Mouse (Mus musculus) frontal cortex, adult 2 months (tissue): ENCODE results near the gene Ssbp3. TPM values are rescaled to one million over a fixed set of nuclear protein-coding genes. Genes with fewer than 3 reads are reported as not detected.

Experiments used
- DNase-seq, 2 experiments: peaks; one replicate each; pipeline ENCODE4 v3.0.0; 2022; ENCODE audit warnings: low spot score in 1 of 2; ENCODE audit errors: extremely low spot score in 1 of 2
- polyA plus RNA-seq: library from polyadenylated mRNA; depleted of rRNA; stranded (reverse); fragments of >200 nt; gene quantifications from 2 replicates; pipeline ENCODE4 v1.2.3, GENCODE M21; 2012

Ssbp3 gene
- polyA plus RNA-seq, 1 experiment: 95.6 TPM

- no peak for DNase-seq
Measured at GRCm38 (mm10) chr4:106933813-106934482, 23.4 kb downstream of the Ssbp3 start.

- DNase-seq: peak in 1 of 2 experiments; percentile 57
Measured at GRCm38 (mm10) chr4:106934931-106935582, 24.6 kb downstream of the Ssbp3 start.

- no peak for DNase-seq
Measured at GRCm38 (mm10) chr4:106935583-106935935, 25.1 kb downstream of the Ssbp3 start.

GRCm38 (mm10) chr4:106936041-106936440 is 25.5 kb downstream of the Ssbp3 start:
- DNase-seq: no peak

DNA sequence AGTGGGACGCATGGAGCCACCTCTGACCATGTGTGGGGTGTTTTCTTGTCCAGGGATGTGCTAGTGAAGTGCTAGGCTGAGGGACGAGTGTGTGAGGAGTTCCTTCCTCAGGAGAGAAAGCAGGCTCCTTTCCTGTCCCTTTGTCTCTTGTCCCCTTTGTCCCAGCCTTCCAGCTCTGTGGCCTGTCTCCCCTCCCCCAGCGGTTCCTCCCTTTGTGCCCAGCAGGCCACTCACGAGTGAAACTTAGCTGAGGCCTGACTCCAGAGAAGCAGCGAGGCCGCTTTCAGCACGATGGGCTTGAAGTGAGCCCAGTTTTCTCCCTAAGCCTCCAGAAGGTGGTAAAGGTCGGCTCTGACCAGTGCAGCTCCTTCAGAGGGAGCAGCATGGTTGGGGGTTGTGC is 26.2 kb downstream of the Ssbp3 start:
- DNase-seq: no peak

DNA sequence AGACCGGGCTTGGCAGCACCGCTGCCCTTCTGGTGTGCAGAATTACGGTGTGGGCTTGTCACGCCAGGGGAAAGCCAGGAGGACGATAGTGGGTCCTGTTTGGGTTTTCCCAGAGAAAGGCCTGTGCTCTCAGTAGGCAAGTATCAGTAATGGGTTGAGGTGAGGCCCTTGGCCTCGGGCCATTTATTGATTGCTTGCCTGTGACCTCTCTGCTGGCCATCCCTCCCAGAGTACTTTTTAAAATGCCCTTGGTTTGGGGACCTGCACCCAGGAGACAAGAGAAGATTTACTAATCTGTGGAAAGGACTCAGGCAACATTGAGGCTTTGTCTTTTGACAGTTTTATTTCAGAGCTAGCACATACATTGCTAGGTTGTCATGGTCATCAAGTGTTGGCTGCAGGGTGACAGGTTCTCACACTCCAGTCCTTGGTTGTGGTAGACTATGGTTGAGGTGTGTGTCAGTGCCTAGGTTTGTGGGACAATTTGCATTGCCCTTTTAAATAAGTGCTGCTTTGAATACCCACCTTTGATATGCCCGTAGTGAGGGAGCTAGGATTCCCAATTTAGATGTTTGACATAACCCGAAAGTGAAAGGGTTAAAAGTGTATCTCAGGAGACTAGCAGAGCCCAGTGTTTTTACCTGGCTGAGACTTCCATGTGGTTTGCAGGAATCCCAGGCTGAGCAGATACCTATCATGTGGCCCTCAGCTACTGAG is 28.2 kb downstream of the Ssbp3 start:
- no peak for DNase-seq

- peak in 1 of 2 experiments; percentile 54 for DNase-seq
Measured at GRCm38 (mm10) chr4:106939223-106939918, 28.9 kb downstream of the Ssbp3 start.

DNA sequence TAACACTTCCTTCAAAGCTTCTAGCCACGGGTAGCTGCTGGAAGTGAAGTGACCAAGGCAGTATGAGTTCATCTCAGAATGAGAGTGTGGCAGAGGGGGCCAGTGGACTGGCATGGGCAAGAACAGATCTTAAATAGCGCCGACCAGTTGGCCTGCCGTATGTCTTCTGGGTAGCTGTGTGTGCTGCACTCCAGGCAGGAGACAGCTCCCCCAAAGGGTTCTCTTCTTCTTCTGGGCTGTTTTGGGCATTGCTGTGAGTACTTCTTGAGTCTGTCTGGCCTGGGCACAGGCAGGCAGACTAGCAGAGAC is 29.4 kb downstream of the Ssbp3 start:
- DNase-seq: no peak

- no peak for DNase-seq
Measured at GRCm38 (mm10) chr4:106940945-106941344, 30.4 kb downstream of the Ssbp3 start.

- DNase-seq: no peak
Measured at GRCm38 (mm10) chr4:106941475-106941874, 31.0 kb downstream of the Ssbp3 start.

DNA sequence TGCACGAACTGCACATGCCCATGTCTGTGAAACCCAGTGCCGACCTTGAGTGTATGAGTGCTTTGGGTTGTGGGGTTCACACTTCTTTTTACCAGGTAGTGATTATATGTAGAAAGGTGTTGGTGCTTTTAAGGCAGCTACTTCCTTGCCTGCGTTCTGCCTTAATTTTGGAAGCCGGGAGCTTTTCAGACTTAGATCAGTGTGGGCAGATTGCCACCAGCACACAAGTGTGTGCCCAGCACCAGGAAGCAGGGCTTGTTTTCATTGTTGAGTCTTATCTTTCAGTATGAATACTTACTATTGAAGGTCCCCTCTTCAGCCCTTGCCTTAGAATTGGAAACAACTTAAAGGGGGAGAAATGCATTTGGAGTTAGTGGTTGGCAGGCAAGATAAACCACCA is 32.0 kb downstream of the Ssbp3 start:
- DNase-seq: no peak

- no peak for DNase-seq
Measured at GRCm38 (mm10) chr4:106943627-106944026, 33.1 kb downstream of the Ssbp3 start.

DNA sequence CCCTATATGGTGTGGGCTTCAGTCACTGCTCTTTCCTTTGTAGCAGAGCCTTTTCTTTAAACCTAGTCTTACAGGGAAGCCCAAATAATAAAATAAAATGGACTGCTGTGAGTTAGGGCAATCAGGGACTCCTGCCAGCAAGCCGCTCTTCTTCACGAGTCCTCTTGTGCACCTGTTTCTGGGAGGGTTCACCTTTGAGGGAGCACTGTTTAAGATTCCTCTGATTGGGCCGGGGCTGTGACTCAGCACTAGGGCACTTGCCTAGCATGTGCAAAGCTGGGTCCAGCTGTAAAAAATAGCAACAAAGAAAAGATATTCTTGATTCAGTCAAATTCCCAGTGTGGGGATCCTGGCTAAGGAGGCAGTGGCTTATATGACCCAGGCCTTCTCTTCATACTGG is 34.4 kb downstream of the Ssbp3 start:
- no peak for DNase-seq

DNA sequence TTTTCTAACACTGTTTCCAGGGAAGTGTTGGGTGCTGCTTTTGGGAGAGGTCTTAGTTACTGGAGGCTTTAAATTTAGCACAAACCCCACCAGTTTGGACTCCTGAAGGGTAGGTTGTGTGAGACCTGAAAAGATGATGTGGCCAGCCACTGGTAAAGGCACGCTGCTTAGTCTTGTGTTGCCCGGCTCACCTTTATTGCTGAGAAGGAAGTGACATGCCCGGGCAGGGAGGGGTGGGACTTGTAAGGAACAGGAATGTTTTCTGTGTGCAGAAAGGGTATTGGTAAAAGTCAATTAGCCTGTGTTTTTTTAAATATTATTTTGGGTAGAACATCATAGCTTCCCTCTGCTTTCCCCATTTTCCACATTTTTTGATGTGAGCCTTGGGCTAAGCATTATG is 37.2 kb downstream of the Ssbp3 start:
- no peak for DNase-seq

DNA sequence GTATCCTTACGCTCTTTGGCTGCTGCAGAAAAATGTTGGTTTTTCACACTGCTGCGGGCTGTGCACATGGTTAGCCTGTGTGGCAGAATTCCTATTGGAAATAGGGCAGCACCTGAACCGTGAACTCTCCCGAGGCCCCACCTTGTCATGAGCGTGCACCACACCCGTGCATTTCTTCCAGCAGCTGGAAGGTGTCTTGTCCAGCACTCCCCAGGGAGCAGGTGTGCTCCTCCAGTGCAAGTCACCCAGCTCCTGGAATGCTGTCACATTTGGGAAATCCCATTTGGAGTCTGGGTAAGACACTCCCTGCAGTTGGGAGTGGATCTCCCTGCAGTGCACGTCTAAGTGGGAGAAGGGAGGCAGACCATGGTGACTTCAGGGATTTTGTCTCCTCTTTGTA is 38.0 kb downstream of the Ssbp3 start:
- DNase-seq: no peak

GRCm38 (mm10) chr4:106949200-106949599 is 38.7 kb downstream of the Ssbp3 start:
- DNase-seq: peak in 1 of 2 experiments; percentile 53

DNA sequence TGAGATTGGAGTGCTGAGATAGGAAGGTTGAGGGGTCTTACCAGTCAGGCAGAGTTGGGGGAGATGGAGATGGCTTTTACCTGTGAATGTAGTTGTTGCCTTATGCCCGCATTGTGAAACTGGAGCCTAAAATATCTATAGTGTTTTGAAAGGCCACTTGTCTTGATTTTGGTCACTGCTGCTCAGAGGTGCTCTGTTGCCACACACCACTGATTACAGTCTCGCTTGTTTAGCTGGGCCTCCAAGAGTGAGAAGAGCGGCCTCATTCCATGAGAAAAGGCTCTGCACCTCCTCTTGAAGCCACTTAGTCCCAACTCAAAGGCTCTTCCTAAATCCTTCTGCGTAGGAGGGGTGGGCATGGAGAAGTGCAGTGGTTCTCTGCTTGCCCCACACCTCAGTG is 40.3 kb downstream of the Ssbp3 start:
- no peak for DNase-seq

GRCm38 (mm10) chr4:106951455-106951854 is 41.0 kb downstream of the Ssbp3 start:
- no peak for DNase-seq

DNA sequence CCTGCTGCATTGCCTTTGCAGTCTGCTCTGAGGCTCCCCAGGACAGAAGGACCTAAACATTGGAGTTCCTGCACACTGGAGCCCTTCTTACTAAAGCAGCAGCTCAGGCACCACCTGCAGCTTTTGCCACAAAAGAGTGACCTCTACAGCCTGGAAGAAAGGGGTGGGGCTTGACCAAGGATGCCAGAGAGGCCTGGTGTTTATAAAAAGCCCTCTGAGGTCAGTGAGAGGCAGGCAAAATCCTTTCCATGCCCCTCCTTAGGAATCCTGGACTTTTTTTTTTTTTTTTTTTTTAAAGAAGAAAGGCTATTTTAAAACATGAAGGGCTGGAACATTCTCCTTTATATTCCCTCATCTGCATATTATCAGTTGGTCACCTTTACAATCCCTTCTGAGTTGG is 42.7 kb downstream of the Ssbp3 start:
- no peak for DNase-seq

DNA sequence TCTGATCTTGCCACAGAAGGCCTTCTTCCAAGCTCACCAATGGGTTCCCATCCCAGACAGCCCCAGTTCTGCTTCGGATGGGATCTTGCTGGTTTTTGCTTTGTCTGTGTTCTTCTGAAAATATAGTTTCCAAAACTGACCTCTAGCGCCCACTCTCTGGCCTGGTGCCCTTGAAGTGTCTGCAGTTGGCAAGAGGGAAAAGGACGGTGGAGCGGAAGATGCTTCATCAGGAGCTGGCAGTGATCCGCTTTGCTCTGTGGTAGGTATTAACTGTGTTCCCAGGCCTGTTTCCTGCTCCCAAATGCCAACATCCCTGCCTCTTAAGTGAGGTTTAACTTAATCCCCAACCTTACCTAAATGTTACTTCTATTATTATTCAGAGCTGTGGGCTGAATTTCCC is 43.3 kb downstream of the Ssbp3 start:
- no peak for DNase-seq
